Mouse (Mus musculus) heart, postnatal 0 days (tissue): ENCODE measurements at regions not wholly inside any gene's neighbourhood (a gene's known extent, or its start where the extent isn't known, plus 50 kb on each side); places are given as distances from the start of the nearest gene placed in this dataset.

Source experiments
- CTCF ChIP-seq: IDR thresholded peaks from 2 replicates; pipeline ENCODE4 v1.5.1; 2016; ENCODE audit warnings: antibody characterized with exemption, control low read depth, low read depth
- EP300 ChIP-seq: IDR thresholded peaks from 2 replicates; pipeline ENCODE4 v1.6.1; 2016; ENCODE audit warnings: antibody characterized with exemption, low read depth

DNA sequence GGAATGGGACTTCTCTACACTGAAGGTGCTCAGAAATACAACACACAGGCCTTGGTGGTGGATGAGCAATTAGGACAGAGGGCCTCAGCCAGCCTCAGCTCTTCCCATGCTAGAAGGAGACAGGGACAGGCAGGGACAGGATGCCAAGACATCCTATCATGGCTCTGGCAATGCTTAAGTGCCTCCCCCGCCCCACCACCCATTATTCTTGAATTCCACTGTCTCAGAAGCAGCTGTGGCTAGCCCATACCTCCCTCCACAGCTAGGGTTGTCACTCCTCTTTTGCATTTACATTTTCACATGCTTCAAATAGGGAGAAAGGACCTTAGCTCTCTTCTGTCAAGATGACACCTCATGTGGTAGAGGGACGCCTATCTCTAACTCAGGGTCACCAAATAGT lies 162.5 kb downstream of the Rab11fip4 start:
- TF ChIP-seq CTCF (no peak), EP300 (no peak)
